Mouse (Mus musculus): ENCODE results near the gene Slc38a10. TPM values are rescaled to one million over a fixed set of nuclear protein-coding genes. Genes with fewer than 3 reads are reported as not detected.
A peak's percentile ranks its signal among the peaks of the same experiment; 100 is the strongest.

The Slc38a10 gene
- polyA plus RNA-seq, 1 experiment from 2014 or later = 78.8 TPM

DNA sequence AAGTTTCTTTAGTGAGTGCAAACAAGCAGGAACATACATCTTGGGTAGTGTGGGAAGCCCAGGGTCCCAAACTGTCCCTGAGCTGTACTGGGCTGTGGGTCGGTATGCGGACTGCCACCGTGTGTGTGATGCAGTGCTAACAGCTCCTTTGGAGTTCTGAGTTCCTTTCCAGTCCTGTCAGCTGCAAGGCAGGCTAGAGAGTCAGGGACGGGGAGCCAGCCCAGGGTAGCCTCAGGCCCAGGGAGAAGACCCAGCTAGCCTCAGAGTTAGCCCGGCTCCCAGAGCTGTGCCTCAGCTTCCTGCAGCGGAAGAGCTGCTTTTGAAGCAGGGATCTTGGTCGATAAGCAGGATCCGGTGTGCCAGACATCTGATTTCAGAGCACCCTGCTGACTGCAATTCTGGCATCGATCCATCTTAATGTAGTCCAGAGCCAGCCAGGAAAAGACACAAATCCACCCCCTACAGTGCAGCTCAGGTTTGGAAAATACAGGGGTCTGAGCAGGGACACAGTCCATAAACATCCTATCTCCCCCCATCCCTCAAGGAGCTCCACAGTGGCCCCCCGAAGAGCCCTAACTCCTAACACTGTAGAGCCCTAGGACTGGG lies 31.1 kb downstream of the Slc38a10 start:
- no peak overlapping the region for H3K27ac ChIP-seq (replicated peaks; ENCODE audit: low read depth, low read length)
- no peak for DNase-seq (ENCODE audit: low spot score)
- no peak for ATAC-seq (ENCODE audit: low read depth)
- H3K9ac ChIP-seq (ENCODE audit: low read depth, low read length) = 0 out of 2 replicates have a peak overlapping the region, but pooled peaks have one; percentile 20
- no peak overlapping the region for H3K4me2 ChIP-seq (ENCODE audit: low read depth, low read length)
- H3K36me3 ChIP-seq (ENCODE audit: control insufficient read depth, insufficient read depth, low read length) = peaks cover 47% of the 10 kb centered on the region; the same call in 1 of the 2 replicates
- no peaks in the 10 kb centered on the region for H3K9me3 ChIP-seq (ENCODE audit: control insufficient read depth, low read length)
- H3K27me3 ChIP-seq (replicated peaks; ENCODE audit: control insufficient read depth, insufficient read depth, low read length) = no peaks in the 10 kb centered on the region
- WGBS = 59% methylated on average over 10 of the region's 10 CpGs
- no peak overlapping the region for H3K4me3 ChIP-seq (ENCODE audit: low read depth, low read length)
- H3K4me1 ChIP-seq (ENCODE audit: control insufficient read depth, insufficient read depth, low read length) = no peaks in the 10 kb centered on the region

DNA sequence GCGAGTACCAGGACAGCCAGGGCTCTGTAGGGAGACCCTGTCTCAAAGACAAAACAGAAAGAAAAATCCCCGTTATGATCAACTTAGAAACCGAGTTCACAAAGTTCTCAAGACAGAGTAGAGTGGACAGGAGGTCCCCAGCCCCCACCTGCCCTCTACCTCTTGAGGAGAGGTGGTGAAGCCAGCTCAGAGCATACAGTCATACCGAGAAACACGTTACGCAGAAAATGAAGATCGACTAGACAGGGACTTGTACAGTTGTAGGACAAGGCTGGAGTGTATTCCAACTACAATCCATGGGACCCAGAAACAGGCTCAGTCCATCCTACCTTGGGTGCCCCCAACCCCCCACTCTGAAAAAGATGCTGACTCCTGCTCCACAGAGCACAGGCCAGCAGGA lies 32.0 kb downstream of the Slc38a10 start:
- Histone ChIP-seq H3K36me3 (ENCODE audit: control insufficient read depth, insufficient read depth, low read length) (peaks cover 50% of the 10 kb centered on the region; the same call in 1 of the 2 replicates), H3K4me1 (ENCODE audit: control insufficient read depth, insufficient read depth, low read length) (no peaks in the 10 kb centered on the region), H3K9ac (ENCODE audit: low read depth, low read length) (no peak overlapping the region), H3K27me3 (replicated peaks; ENCODE audit: control insufficient read depth, insufficient read depth, low read length) (no peaks in the 10 kb centered on the region), H3K4me2 (ENCODE audit: low read depth, low read length) (no peak overlapping the region), H3K27ac (replicated peaks; ENCODE audit: low read depth, low read length) (no peak overlapping the region), H3K4me3 (ENCODE audit: low read depth, low read length) (no peak overlapping the region), H3K9me3 (ENCODE audit: control insufficient read depth, low read length) (no peaks in the 10 kb centered on the region)
- no peak for ATAC-seq (ENCODE audit: low read depth)
- no peak for DNase-seq (ENCODE audit: low spot score)
- WGBS = 96% methylated on average over 7 of the region's 7 CpGs

DNA sequence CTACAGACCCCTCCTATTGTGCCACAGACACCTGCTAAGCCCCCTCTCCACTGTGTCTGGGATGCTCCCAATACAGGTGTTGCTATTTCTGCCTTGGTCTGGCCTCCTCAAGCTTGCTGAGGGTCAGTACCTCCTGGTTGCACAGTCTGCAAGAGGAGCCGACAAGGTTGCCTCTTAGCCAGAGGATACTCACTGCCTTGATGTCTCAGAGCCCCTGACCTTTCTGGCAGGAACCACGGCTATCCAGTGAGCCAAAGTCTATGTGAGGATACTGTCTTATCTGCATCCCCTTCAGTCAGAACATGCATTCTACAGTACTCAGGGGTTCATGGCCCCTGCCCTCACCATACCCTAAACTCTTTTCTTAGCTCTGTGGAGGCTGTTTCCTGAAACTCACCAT lies 33.5 kb downstream of the Slc38a10 start:
- no peaks in the 10 kb centered on the region for H3K4me1 ChIP-seq (ENCODE audit: control insufficient read depth, insufficient read depth, low read length)
- H3K27ac ChIP-seq (replicated peaks; ENCODE audit: low read depth, low read length) = no peak overlapping the region
- no peak for ATAC-seq (ENCODE audit: low read depth)
- no peak overlapping the region for H3K4me3 ChIP-seq (ENCODE audit: low read depth, low read length)
- H3K36me3 ChIP-seq (ENCODE audit: control insufficient read depth, insufficient read depth, low read length) = peaks cover 44% of the 10 kb centered on the region; the same call in 1 of the 2 replicates
- H3K27me3 ChIP-seq (replicated peaks; ENCODE audit: control insufficient read depth, insufficient read depth, low read length) = no peaks in the 10 kb centered on the region
- no peak for DNase-seq (ENCODE audit: low spot score)
- H3K9ac ChIP-seq (ENCODE audit: low read depth, low read length) = no peak overlapping the region
- H3K9me3 ChIP-seq (ENCODE audit: control insufficient read depth, low read length) = no peaks in the 10 kb centered on the region
- 93% methylated on average over 2 of the region's 2 CpGs for WGBS
- H3K4me2 ChIP-seq (ENCODE audit: low read depth, low read length) = no peak overlapping the region

GRCm38 (mm10) chr11:120114488-120115215 lies 36.5 kb downstream of the Slc38a10 start:
- no peaks in the 10 kb centered on the region for H3K9me3 ChIP-seq (ENCODE audit: control insufficient read depth, low read length)
- 71% methylated on average over 21 of the region's 21 CpGs for WGBS
- no peak; the same call in 1 of the 2 replicates for ATAC-seq (ENCODE audit: low read depth)

DNA sequence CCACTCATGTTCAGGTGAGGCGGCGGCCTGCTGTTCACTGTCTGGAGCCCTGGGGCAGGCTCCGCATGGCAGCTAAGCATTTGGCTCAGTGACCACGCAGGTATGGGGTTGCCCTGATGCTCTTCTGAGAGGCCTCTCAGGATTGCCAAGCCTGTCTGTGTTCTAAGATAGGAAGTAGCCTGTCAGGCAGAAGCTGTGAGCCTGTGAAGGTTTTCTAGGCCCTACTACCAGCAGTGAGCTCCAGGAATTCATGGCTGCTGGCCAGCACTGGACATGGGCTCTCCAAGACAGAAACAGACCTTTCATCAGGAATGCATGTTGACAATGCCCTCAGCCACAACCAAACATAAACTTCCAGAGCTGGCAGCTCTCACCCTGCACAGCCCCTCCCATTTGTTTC lies 39.0 kb downstream of the Slc38a10 start:
- peak; percentile 16 for DNase-seq (ENCODE audit: low spot score)
- WGBS = 87% methylated on average over 4 of the region's 4 CpGs
- no peaks in the 10 kb centered on the region for H3K27me3 ChIP-seq (replicated peaks; ENCODE audit: control insufficient read depth, insufficient read depth, low read length)
- peaks cover 47% of the 10 kb centered on the region for H3K36me3 ChIP-seq (ENCODE audit: control insufficient read depth, insufficient read depth, low read length)
- H3K4me3 ChIP-seq (ENCODE audit: low read depth, low read length) = no peak overlapping the region
- H3K4me2 ChIP-seq (ENCODE audit: low read depth, low read length) = no peak overlapping the region
- H3K4me1 ChIP-seq (ENCODE audit: control insufficient read depth, insufficient read depth, low read length) = no peaks in the 10 kb centered on the region
- no peak overlapping the region for H3K27ac ChIP-seq (replicated peaks; ENCODE audit: low read depth, low read length)
- H3K9ac ChIP-seq (ENCODE audit: low read depth, low read length) = no peak overlapping the region
- ATAC-seq (ENCODE audit: low read depth) = no peak
- H3K9me3 ChIP-seq (ENCODE audit: control insufficient read depth, low read length) = no peaks in the 10 kb centered on the region

More at GRCm38 (mm10) chr11:120114488-120115215, 36.5 kb downstream of the Slc38a10 start:
- Histone ChIP-seq H3K9ac (ENCODE audit: low read depth, low read length) (no peak overlapping the region), H3K4me1 (ENCODE audit: control insufficient read depth, insufficient read depth, low read length) (no peaks in the 10 kb centered on the region), H3K27me3 (replicated peaks; ENCODE audit: control insufficient read depth, insufficient read depth, low read length) (no peaks in the 10 kb centered on the region), H3K4me2 (ENCODE audit: low read depth, low read length) (no peak overlapping the region), H3K36me3 (ENCODE audit: control insufficient read depth, insufficient read depth, low read length) (peaks cover 42% of the 10 kb centered on the region), H3K4me3 (ENCODE audit: low read depth, low read length) (no peak overlapping the region), H3K27ac (replicated peaks; ENCODE audit: low read depth, low read length) (no peak overlapping the region)
- no peak for DNase-seq (ENCODE audit: low spot score)

DNA sequence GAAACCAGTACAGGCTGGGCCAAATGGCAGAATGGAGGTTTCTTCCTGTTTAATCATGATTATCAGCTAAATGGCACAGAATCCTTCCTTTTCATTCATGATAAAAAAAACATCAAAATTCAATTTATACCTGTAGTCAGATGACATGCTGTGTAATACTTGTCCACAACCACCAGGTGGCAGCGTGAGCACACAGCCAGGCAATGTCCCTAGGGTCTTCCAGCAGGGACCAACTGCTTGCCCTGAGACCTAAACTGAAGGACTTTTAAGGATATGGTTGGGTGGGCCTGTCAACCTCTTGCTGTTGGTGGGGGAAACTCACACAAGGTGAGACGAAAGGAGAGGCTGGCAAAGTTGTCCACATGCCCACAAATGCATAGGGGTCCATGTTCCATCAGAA lies 40.1 kb downstream of the Slc38a10 start:
- H3K4me2 ChIP-seq (ENCODE audit: low read depth, low read length) = no peak overlapping the region
- H3K4me1 ChIP-seq (ENCODE audit: control insufficient read depth, insufficient read depth, low read length) = no peaks in the 10 kb centered on the region
- ATAC-seq (ENCODE audit: low read depth) = no peak
- H3K27me3 ChIP-seq (replicated peaks; ENCODE audit: control insufficient read depth, insufficient read depth, low read length) = no peaks in the 10 kb centered on the region
- WGBS = 17% methylated on average over 2 of the region's 2 CpGs
- no peak overlapping the region for H3K4me3 ChIP-seq (ENCODE audit: low read depth, low read length)
- no peak overlapping the region for H3K9ac ChIP-seq (ENCODE audit: low read depth, low read length)
- peaks cover 40% of the 10 kb centered on the region for H3K36me3 ChIP-seq (ENCODE audit: control insufficient read depth, insufficient read depth, low read length)
- DNase-seq (ENCODE audit: low spot score) = peak; percentile 74
- no peaks in the 10 kb centered on the region for H3K9me3 ChIP-seq (ENCODE audit: control insufficient read depth, low read length)
- H3K27ac ChIP-seq (replicated peaks; ENCODE audit: low read depth, low read length) = no peak overlapping the region

GRCm38 (mm10) chr11:120110554-120110953 lies 40.6 kb downstream of the Slc38a10 start:
- 70% methylated on average over 7 of the region's 7 CpGs for WGBS
- H3K27ac ChIP-seq (replicated peaks; ENCODE audit: low read depth, low read length) = no peak overlapping the region
- H3K4me1 ChIP-seq (ENCODE audit: control insufficient read depth, insufficient read depth, low read length) = no peaks in the 10 kb centered on the region
- H3K9ac ChIP-seq (ENCODE audit: low read depth, low read length) = no peak overlapping the region
- no peaks in the 10 kb centered on the region for H3K27me3 ChIP-seq (replicated peaks; ENCODE audit: control insufficient read depth, insufficient read depth, low read length)
- no peaks in the 10 kb centered on the region for H3K9me3 ChIP-seq (ENCODE audit: control insufficient read depth, low read length)
- no peak overlapping the region for H3K4me2 ChIP-seq (ENCODE audit: low read depth, low read length)
- H3K36me3 ChIP-seq (ENCODE audit: control insufficient read depth, insufficient read depth, low read length) = peaks cover 44% of the 10 kb centered on the region
- H3K4me3 ChIP-seq (ENCODE audit: low read depth, low read length) = no peak overlapping the region
- peak; percentile 22; the same call in 1 of the 2 replicates for ATAC-seq (ENCODE audit: low read depth)
- DNase-seq (ENCODE audit: low spot score) = no peak

GRCm38 (mm10) chr11:120109558-120110210 lies 41.5 kb downstream of the Slc38a10 start:
- Histone ChIP-seq H3K27ac (replicated peaks; ENCODE audit: low read depth, low read length) (no peak overlapping the region), H3K4me3 (ENCODE audit: low read depth, low read length) (no peak overlapping the region), H3K9ac (ENCODE audit: low read depth, low read length) (no peak overlapping the region), H3K4me1 (ENCODE audit: control insufficient read depth, insufficient read depth, low read length) (no peaks in the 10 kb centered on the region), H3K27me3 (replicated peaks; ENCODE audit: control insufficient read depth, insufficient read depth, low read length) (no peaks in the 10 kb centered on the region), H3K36me3 (ENCODE audit: control insufficient read depth, insufficient read depth, low read length) (peaks cover 45% of the 10 kb centered on the region), H3K4me2 (ENCODE audit: low read depth, low read length) (no peak overlapping the region), H3K9me3 (ENCODE audit: control insufficient read depth, low read length) (no peaks in the 10 kb centered on the region)
- DNase-seq (ENCODE audit: low spot score) (no peak), ATAC-seq (ENCODE audit: low read depth) (no peak)
- WGBS = 83% methylated on average over 14 of the region's 14 CpGs

Data from embryonic facial prominence, embryonic 14.5 days (tissue).